Mouse (Mus musculus) erythroid progenitor cell, adult 5-6 weeks (primary cell): Measurements from ENCODE around the gene Cdh20. TPM values are rescaled to one million over a fixed set of nuclear protein-coding genes. Genes with fewer than 3 reads are reported as not detected.

ENCODE experiments used
- ATAC-seq: replicated peaks from 2 replicates; pipeline ENCODE4 v1.8.0; 2016; ENCODE audit warnings: moderate number of reproducible peaks, mild to moderate bottlenecking, moderate TSS enrichment, inconsistent platforms; ENCODE audit not compliant: poor library complexity, low FRiP score, severe bottlenecking
- total RNA-seq, 2 experiments: library from RNA; stranded (forward) in 1 of 2; stranded (reverse) in 1 of 2; fragments of 150-400 nt in 1 of 2; fragments of 186-747, 209-891 nt in 1 of 2; gene quantifications; 2 replicates each; pipeline versions ENCODE4 v1.2.3 to v1.2.4; 2015 to 2017; ENCODE audit warnings: low replicate concordance in 2 of 2

Gene Cdh20
- not detected in 2 replicates for total RNA-seq (2015; ENCODE audit: low replicate concordance)
- not detected in 2 replicates for total RNA-seq (2017; ENCODE audit: low replicate concordance)

GRCm38 (mm10) chr1:104768371-104769249, at the start of gene Cdh20:
Gene Cdh20, plus strand, starts transcription at chr1:104768529.
- ATAC-seq: no peak

- ATAC-seq: no peak
Observed at GRCm38 (mm10) chr1:104746816-104747215, 21.5 kb upstream of the Cdh20 start.

GRCm38 (mm10) chr1:104747438-104747837, 20.9 kb upstream of the Cdh20 start:
- ATAC-seq: no peak

GRCm38 (mm10) chr1:104754483-104754882, 13.8 kb upstream of the Cdh20 start:
- ATAC-seq: no peak

GRCm38 (mm10) chr1:104755896-104756295, 12.4 kb upstream of the Cdh20 start:
- no peak for ATAC-seq

- ATAC-seq: no peak
Observed at GRCm38 (mm10) chr1:104769250-104769607, 900 bp downstream of the Cdh20 start.

- no peak for ATAC-seq
Observed at GRCm38 (mm10) chr1:104771937-104772336, 3.6 kb downstream of the Cdh20 start.

- ATAC-seq: no peak
Observed at GRCm38 (mm10) chr1:104773207-104773606, 4.9 kb downstream of the Cdh20 start.

GRCm38 (mm10) chr1:104793488-104793887, 25.2 kb downstream of the Cdh20 start:
- ATAC-seq: no peak

- no peak for ATAC-seq
Observed at GRCm38 (mm10) chr1:104796146-104796545, 27.8 kb downstream of the Cdh20 start.

GRCm38 (mm10) chr1:104797139-104797538, 28.8 kb downstream of the Cdh20 start:
- no peak for ATAC-seq

GRCm38 (mm10) chr1:104804746-104805145, 36.4 kb downstream of the Cdh20 start:
- no peak for ATAC-seq

GRCm38 (mm10) chr1:104807214-104807613, 38.9 kb downstream of the Cdh20 start:
- ATAC-seq: no peak

GRCm38 (mm10) chr1:104817510-104817909, 49.2 kb downstream of the Cdh20 start:
- ATAC-seq: no peak

- no peak for ATAC-seq
Observed at GRCm38 (mm10) chr1:104828106-104828505, 59.8 kb downstream of the Cdh20 start.

- no peak for ATAC-seq
Observed at GRCm38 (mm10) chr1:104838206-104838915, 70.0 kb downstream of the Cdh20 start.

GRCm38 (mm10) chr1:104839051-104839450, 70.7 kb downstream of the Cdh20 start:
- no peak for ATAC-seq

- no peak for ATAC-seq
Observed at GRCm38 (mm10) chr1:104848256-104848919, 80.1 kb downstream of the Cdh20 start.

- no peak for ATAC-seq
Observed at GRCm38 (mm10) chr1:104848920-104849272, 80.6 kb downstream of the Cdh20 start.

GRCm38 (mm10) chr1:104877384-104877783, 109.1 kb downstream of the Cdh20 start:
- ATAC-seq: no peak

GRCm38 (mm10) chr1:104901815-104902214, 133.5 kb downstream of the Cdh20 start:
- no peak for ATAC-seq
